Mouse (Mus musculus): ENCODE data around the gene Sptan1.

- TF ChIP-seq KAT2A (IDR thresholded peaks at IDR 0.05; ENCODE audit: insufficient replicate concordance, low read length) (no peak), ELF1 (IDR thresholded peaks at IDR 0.05; ENCODE audit: low read depth, low read length) (no peak), SMC3 (IDR thresholded peaks at IDR 0.05; ENCODE audit: low read depth, low read length) (no peak), CTCF (conservative IDR thresholded peaks at IDR 0.05 in 1 of 2, IDR thresholded peaks at IDR 0.05 in 1 of 2; ENCODE audit: low read depth in 2 of 2, low read length in 2 of 2) (no peak), EP300 (IDR thresholded peaks at IDR 0.05; ENCODE audit: low read length) (no peak), SIN3A (IDR thresholded peaks at IDR 0.05; ENCODE audit: low read length) (no peak), UBTF (IDR thresholded peaks at IDR 0.05; ENCODE audit: low read depth, low read length) (no peak)
These were observed 81.8 kb downstream of the Sptan1 start for GRCm38 (mm10) chr2:30047127-30047526.
